Mouse (Mus musculus) stomach, postnatal 0 days (tissue): ENCODE measurements around the gene Padi4.

Experiments
- CTCF ChIP-seq: IDR thresholded peaks from 2 replicates; pipeline ENCODE4 v1.5.1; 2016; ENCODE audit warnings: antibody characterized with exemption, low read depth, mild to moderate bottlenecking, moderate library complexity
- EP300 ChIP-seq: optimal IDR thresholded peaks from 2 replicates; pipeline ENCODE3; 2016; ENCODE audit warnings: antibody characterized with exemption

- no peak for TF ChIP-seq EP300
- TF ChIP-seq CTCF = no peak
Measured at GRCm38 (mm10) chr4:140721968-140722490, 52.0 kb downstream of the Padi4 start.
